Mouse (Mus musculus) T-helper 2 cell (primary cell): Measurements from ENCODE around the gene Gm42674.

Experiments used
- in situ Hi-C: fragments of 300-600 bp; cut with MboI, MseI; formaldehyde crosslinking; loops from one replicate; pipeline ENCODE4 v1.15.1; 2025; ENCODE audit warnings: high pct_unique_total_duplicates

The Gm42674 gene

DNA sequence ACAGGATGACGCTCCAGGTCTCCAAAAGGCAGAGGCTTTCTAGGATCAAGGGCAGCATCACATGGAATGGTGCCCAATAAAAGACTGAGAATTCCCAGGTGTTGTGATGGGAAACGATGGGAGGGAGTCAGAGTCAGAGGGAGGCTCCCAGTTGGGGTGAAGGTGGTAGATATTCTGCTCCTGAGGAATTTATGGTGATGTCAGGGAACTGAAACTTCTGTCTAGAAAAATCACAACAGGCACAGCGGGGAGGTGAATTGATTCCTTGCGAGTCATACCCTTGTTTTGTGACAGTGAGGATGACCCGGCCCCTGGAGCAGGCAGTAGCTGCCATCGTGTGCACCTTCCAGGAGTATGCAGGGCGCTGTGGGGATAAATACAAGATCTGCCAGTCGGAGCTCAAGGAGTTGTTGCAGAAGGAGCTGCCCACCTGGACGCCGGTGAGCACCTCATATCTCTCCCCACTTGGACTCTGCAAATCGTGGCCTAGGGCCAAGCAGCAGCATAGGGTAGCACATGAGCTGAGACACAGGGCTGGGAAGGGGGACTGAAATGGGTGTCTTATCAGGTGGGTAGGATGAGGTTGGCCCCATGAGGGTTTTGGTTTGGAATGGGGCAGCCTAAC lies at the start of gene Gm42674:
Gene Gm42674, plus strand, starts transcription at position 419 of the 625 bp plus-strand sequence.
- in situ Hi-C loops: loop anchor here (5.0 kb wide), 1 partner anchor 84 kb away; no protein-coding TSS in a partner anchor

DNA sequence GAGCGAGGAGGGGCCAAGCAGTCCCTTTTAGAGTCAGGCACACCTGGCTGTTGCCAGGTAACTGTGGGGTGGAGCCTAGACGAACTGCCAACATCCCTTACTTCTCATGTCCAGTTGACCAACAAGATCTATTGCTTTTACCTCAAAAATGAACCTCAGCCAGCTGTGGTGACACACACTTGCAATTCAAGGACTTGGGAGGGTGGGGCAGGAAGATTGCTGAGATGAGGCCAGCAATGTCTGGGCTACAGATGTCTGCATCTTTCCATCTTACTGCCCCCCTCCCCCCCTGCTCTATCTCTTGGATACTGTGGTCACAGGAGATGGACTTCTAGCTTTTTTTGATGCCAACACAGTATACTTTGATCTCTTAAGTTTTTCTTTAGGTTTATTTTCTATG lies 49.5 kb upstream of the Gm42674 start:
- in situ Hi-C loops: no loop called here

DNA sequence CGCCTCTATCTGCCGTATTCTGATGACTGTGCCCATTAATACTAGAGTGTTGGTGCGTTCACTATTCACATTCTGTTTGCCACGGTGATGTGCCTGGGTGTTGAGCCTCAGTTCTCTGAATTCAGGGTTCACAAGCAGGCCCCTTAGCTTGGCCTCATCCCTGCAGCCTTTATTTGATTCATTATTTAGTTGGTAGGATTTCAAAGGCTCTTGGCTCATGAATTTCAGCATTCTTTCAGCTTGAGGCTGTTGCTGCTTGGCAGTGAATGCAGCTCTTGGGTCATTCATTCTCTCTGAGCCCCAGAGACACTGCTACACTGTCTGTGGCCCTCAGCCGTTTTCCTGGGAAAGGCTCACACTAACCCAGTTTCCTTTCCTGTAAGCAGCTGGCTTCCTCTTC lies 45.8 kb upstream of the Gm42674 start:
- in situ Hi-C loops: no loop called here

DNA sequence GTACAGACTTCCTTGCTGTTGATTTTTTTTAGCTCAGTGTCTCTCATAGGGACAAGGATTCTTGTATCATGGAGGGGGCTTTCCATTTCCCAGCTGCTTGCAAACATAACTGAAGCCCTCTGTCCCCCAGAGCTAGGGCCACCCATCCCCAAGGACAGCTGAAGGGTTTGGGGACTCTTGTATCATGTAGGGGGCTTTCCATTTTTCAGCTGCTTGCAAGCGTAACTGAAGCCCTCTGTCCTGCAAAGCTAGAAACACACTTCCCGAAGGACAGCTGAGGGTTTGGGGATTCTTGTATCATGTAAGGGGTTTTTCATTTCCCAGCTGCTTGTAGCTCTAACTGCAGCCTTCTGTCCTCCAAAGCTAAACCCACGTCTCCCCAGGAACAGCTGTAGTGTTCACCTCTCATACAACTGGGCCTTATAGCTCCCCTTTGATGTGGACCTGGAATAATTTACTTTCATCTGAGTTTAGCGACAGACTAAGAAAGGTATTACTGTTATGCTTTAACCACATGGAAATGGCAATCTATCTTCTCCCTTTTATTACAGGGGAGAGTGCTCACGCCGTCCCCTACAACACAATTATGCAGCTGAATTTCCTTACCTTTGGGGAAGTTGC lies 41.6 kb upstream of the Gm42674 start, which contains the start of gene S100a3:
Gene S100a3, plus strand, starts transcription at position 571 of the 621 bp plus-strand sequence.
- in situ Hi-C loops: no loop called here

DNA sequence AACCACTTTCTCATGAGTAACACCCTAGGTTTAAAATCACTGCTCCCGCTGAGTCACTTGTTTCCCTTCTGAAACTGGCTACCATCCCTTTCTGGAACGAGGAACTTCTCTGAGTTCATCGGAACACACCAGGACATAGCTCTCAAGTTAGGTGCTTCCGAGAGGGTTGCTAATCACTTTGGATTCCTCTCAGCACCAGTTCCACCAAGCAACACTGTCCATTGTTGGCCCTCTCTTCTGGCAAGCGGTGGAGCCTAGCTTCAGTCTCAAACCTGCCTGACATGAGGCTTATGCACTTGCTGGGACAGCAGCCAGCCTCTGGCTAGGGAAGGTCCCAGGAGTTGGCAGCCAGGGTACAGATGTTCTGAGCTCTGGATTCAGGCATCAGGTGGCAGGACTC lies 27.0 kb upstream of the Gm42674 start:
- in situ Hi-C loops: loop anchor here (5.0 kb wide), 1 partner anchor 47 kb away; the partner anchor contains the start of gene S100a14

DNA sequence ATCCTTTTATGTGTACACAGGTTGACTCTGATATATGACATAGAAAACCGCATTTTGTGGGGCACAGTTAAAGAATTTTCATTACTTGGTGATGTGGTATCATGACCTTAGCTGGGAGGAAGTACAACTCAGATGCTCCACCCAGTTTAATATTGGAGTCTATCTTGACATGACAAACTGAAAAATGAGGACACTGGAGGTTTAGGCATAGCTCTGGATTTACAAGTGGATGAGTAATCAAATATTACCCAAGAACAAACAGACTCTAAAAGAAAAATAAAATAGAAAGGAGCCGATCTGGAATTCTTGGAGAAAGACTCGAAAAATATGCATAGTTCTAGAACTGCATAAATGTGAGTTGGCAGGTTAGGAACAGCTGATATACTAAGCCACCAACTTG lies 26.4 kb upstream of the Gm42674 start:
- in situ Hi-C loops: no loop called here

DNA sequence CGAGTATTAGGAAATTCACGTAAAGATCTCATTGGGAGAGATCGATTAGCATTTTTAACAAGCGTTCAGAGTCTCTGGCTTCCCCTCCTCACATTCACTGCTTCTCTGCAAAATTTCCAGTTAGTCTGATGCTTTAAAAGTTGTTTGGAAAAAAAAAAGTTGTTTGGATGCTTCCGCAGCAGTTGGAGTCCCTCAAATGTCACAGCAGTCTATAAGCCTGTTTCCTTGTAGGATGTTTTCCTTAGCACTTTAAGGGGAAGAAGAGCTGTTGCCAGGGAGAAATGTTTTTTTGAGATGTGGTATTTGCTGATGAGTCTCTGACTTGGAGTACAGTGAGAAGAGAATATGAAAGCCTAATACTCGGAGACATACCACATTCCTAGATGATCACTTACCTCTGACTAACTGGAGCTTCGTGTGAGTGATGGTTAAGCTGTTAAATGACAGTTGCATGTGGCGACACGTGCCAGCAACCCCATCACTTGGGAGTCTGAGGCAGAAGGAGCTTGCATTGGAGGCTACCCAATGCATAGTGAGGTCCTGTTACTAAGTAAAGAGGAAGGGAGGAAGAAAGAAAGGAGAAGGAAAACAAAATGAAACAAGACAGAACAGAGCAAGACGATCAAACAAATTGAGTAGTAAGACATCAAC lies 25.2 kb upstream of the Gm42674 start:
- in situ Hi-C loops: no loop called here

DNA sequence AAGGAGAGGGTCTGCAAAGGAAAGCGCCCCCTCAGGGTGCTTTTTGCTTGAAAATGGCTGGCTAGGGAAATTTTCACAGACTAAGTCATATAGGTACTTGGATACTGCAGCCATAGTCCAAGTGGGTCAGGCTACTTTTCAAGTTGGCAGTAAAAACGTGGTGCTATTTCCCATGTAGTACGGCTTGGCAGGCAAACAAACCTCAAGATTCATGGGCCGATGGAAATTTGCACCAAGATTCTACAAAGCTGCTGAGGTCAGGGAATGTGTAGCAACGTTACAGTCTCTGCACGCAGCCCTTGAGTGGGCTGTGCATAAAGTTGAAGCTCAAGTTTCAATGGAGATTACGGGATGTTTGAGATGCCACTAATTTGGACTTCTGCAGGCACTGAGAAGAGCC lies 22.3 kb upstream of the Gm42674 start:
- in situ Hi-C loops: no loop called here

DNA sequence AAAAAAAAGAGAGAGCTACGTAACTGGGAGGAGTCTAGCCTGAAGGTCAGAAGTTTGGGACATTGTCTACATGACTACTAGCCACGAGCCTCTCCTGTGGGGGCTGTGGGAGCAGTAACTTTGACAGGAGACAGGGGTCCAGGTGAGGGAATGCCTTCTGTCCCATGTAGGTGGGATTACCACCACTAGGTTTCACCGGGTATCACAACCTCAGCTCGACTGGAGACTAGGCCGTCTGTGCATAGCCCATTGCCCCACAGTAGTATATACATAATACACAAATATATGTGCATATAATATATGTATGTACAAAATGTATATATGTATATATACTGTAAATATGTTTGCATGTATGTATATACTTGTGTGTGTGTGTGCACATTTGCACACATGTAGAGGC lies 20.6 kb upstream of the Gm42674 start:
- in situ Hi-C loops: loop anchor here (5.0 kb wide), 1 partner anchor 36 kb away; no protein-coding TSS in a partner anchor

DNA sequence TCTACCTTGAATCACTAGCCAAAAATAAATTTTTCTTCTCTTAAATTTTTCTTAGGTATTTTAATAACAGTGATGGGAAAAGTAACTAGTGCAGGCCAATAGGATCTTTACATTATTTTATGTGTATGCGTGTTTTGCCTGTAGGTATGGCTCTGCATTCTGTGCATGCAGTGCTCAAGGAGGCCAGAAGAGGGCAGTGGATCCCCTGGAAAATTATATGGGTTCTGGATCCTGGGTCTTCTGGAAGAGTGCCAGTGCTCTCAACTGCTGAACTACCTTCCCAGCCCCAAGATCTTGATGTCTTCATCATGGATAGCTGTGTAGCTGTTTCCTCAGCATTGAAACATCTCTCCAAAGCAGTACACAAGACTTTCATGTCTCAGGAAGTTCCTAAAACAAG lies 19.5 kb upstream of the Gm42674 start:
- in situ Hi-C loops: loop anchor here (5.0 kb wide), 1 partner anchor 35 kb away; no protein-coding TSS in a partner anchor

DNA sequence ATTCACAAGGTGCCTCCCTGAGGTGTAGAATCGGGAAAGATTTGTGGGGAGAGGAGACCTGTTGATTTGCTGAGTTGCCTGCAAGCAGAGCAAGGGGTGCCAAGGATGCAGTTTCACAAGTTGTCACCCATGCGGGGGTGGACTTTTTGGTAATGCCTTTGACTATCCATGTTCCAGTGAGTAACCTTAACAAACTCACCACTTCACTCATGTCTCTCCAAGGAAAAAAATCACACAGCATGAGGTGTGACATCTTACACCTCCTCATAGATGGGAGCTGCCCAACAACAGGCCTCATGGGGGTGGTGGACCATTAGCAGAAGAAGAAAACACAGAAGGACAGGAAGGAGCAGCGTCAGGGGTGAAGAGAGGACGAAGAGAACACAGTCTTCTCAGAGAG lies 19.1 kb upstream of the Gm42674 start:
- in situ Hi-C loops: loop anchor here (5.0 kb wide), 1 partner anchor 35 kb away; no protein-coding TSS in a partner anchor

DNA sequence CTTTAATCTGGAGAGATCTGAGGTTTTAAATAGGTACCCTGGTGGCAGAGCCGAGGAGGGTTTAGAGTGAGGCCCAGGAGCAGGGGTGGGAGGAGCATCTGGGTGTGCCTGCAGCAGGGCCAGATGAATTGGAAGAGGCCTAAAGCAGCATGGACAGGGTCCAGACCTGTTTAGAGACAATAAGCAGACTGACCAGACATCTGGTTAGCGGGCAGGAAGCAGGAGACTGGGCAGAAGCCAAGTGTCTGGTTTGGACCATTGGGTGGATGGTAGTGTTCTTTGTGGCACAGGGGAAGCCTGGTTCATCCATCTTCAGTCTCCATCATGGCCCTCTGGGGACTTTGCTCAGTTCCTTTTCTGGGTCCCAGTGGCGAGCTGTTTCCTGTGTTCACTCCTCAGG lies 17.8 kb upstream of the Gm42674 start:
- in situ Hi-C loops: loop anchor here (5.0 kb wide), 1 partner anchor 33 kb away; no protein-coding TSS in a partner anchor

DNA sequence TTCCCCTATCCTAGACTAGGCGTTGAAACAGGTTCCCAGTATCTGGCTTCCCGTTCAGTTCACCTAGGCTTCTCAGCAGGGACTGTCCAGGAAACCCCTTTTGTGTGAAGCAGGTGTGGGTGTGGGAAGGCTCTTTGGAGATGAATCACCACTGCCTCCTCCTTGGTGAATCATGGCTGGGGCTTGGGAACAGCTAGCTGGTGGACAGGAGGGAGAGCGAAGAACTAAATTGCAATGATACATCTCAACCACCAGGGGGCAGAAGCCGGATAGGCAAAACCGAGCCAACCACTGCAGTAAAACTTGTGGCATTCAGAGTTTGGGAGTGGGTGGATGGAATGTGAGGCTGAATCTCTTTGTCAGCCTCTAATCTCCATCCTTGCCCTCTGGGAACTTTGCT lies 16.1 kb upstream of the Gm42674 start:
- in situ Hi-C loops: no loop called here

DNA sequence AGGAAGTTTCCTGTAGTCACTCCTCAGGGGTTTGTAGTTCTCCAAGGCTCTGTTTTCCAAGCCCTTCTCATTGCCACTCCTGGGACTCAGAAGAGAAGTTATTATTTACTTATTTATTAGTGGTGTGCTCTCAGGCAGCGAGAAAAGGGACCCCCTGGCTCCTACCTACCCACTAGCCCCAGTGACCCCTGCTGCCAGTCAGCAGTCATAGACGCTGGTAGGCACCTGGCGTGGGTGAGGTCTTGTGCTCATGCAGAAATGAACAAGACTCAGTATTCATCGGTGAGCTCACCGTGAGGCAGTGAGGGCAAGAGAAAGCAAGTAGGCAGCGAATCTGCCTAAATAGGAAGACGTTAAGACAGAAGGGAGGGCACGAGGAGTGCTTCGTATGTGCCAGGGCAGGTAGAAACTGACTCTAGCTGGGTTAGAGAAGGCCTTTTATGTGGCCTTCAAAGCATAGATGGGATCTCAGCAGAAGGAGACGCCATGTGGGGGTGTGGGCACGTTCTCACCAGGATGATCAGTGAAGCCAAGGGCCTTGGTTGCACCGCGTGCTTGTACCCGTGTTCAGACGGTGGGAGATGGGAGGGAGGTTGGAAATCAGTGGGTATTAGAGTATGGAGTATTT lies 15.6 kb upstream of the Gm42674 start:
- in situ Hi-C loops: no loop called here

DNA sequence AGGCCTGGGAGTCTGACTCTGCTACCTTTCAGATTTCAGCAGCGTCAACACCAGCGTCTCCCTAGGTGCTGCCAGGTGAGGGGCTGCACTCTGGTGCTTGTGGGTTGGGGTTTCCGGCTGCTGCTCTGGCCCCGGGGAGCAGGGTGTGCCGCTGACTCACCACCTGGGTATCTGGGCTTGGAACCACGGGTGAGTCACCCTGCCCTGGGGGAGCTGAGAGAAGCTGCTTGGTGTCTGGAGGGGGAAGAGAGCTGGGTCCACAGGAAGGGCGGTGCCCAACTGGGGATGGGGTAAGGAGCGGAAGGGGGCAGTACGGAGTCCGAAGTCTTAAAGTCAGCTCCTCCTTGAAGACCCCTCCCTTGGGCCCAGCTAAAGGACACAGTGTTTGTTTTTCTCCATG lies 14.8 kb upstream of the Gm42674 start:
- in situ Hi-C loops: no loop called here

DNA sequence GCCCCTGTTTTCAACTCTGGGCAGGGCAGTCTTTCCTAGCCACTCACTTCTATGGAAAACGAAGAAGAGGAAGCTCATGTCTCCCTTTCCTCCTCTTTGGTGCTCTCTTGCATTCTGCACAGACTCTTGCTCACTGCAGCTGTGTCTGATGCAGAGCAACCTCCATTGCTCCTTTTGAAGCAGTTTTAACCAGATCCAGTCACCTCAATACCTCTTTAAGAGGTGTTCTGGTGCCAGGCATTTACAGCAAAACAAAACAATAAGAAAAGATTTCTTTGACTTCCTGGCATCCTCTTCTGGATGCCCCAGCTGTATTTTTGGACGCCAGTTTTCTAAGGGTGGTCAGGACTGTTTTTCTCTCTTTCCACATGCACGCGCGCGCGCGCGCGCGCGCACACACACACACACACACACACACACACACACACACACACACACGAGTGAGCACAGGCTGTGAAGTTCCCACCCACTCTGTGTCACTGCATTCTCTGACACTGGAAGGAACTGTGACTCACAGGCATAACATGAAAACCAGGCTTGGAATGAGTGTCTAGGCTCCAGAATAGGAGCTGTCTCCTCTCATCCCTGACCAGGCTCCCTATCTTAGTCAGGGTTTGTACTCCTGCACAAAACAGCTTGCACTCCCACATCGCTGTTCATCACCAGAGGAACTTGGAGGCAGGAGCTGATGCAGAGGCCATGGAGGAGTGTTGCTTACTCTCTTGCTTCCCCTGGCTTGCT lies 14.2 kb upstream of the Gm42674 start:
- in situ Hi-C loops: no loop called here

DNA sequence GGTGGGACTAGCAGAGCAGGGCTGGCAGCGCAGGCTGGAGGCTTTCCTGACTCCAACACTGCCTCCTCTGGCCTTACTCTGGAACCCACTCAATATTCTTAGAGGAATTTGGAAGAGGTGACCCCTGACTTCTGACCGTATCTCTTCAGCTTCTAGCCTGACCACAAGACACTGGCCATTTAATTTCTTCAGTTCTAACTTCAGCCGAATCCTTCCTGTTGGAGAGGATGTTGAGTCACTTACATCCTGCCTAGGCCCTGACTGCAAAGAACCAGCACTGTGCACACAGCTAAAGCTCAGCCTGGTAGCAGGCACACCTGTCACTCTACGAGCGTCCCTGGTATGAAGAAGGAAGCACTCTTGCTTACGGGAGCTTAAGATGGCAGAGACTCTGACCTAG lies 12.3 kb upstream of the Gm42674 start:
- in situ Hi-C loops: no loop called here

DNA sequence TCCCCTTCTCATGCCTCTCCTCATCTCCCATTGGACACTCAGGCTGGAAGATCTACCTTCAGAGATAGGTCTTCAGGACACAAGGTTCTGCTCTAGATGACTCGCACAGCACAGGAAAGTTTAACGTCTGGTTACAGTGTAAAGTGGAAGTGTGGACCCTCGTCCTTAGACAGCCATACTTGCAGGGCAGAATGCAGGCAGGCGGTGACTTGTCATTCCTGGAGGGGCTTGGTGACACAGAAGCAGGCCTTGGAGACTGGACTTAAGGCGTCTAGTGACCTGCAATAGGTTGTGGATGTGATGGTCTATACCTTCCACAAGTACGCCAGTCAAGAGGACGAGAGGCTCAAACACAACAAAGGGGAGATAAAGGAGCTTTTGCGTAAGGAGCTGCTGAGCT lies 11.8 kb upstream of the Gm42674 start, which contains the start of gene S100a2:
Gene S100a2, plus strand, starts transcription at position 301 of the 400 bp plus-strand sequence.
- in situ Hi-C loops: no loop called here

DNA sequence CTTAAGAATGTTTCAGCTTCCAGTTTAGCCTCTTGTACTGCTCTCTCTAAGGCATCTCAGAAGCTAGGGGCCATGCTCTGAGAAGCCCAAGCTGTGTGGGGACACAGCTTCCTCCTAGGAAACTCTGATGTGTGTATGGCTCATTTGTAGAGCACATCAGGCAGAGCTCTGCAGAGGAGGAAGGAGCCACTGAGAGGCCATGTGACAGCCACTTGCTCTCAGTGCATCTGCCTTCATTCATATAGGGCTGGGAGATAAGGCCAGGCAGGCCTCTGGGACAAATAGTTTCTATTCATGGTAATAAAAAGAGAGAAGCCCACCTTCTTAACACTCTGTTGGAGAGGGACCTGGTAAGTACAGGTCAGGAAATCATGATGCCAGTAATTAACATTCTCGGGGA lies 7.2 kb upstream of the Gm42674 start:
- in situ Hi-C loops: no loop called here

DNA sequence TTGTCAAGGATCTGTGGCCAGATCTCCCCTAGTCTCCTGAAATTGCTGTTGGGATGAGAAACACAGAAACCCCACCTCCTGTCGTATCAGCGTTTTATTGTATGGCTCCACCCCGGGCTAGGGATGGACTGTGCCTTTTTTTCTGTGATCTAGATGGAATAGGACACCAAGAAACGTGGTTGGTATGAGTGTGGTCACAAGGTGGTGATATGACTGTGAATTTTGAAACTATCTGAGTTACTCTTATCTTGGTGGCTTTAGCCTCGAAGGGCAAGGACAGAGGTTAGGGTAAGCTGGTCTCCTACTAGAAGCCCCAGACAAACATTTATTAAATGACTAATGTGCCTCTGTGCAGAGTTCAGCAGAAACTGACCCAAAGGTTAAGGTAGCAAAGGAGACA lies 6.1 kb upstream of the Gm42674 start:
- in situ Hi-C loops: no loop called here

DNA sequence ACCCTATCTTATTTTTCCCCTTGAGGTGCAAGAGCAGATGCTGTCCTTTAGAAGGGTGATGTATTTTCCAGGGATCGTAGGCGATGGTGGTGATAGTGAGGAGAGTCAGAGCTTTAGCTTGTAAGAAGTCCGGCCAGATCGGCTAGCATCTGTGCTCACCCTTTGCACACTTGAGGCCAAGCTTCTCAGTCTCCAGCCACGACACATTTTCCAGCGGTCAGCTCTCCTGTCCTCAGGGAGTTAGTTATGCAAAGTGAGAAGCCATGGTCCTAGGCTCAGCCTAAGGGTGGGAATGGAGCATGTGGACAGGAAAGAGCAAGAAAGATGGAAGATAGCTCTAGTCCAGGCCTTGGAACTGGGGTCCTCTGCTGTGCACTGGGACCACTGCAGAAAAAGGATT lies 4.9 kb upstream of the Gm42674 start:
- in situ Hi-C loops: no loop called here
